10 mouse cellular contexts compared by ENCODE assay signal in the genomic region with DNA sequence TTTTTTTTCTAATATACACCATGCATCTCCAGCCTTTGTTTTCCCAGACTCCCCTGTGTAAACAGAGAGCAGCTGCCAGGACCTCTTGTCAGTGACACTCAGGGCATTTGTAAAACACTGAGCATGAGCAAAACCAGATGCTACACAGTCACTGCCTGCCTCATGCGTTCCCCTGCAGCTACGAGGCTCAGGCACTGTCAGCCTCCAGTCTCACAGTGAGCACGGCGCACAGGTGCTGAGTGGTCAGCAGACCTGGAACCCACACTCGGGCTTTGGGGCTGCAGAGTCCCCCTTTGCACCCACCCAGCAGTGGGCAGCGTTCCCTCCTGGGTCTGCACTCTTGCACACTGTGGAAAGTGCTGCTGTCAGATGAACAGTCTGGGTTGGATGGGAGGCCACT. TPM values are rescaled to one million over a fixed set of nuclear protein-coding genes. Genes with fewer than 3 reads are reported as not detected.
DNase-seq lines count a peak whose midpoint lies in the region; ATAC-seq lines count a peak whose summit lies in the region.
"Had no signal": no experiment of that assay in that cellular context is flagged by ENCODE, and none has a peak within 500 bp of the region (broad histone marks: within the 10 kb centered on the region; RNA-seq: fewer than 3 reads in every experiment).

No protein-coding gene starts in this region.

- ATAC-seq in hindbrain, embryonic 14.5 days (ENCODE audit: low FRiP score), result no peak
- ATAC-seq in liver, embryonic 13.5 days (ENCODE audit: low read depth), result no peak

- no peak overlapping the region for H3K9ac ChIP-seq in hindbrain, embryonic 14.5 days
- peak overlapping the region; percentile 75 for H3K9ac ChIP-seq in liver, embryonic 13.5 days
- H3K9ac ChIP-seq: forebrain, embryonic 12.5 days; neural tube, embryonic 12.5 days had no signal

- no peaks in the 10 kb centered on the region for H3K4me1 ChIP-seq in hindbrain, embryonic 14.5 days (replicated peaks; ENCODE audit: control insufficient read depth, insufficient read depth, low read length)
- peaks cover 70% of the 10 kb centered on the region for H3K4me1 ChIP-seq in liver, embryonic 13.5 days (replicated peaks)

- peaks cover 49% of the 10 kb centered on the region for H3K36me3 ChIP-seq in hindbrain, embryonic 14.5 days (replicated peaks; ENCODE audit: control insufficient read depth, insufficient read depth)
- peaks cover 65% of the 10 kb centered on the region for H3K36me3 ChIP-seq in liver, embryonic 13.5 days

- H3K4me3 ChIP-seq in hindbrain, embryonic 14.5 days (replicated peaks; ENCODE audit: low read length), result no peak overlapping the region
- peak overlapping the region; percentile 50 for H3K4me3 ChIP-seq in liver, embryonic 13.5 days (replicated peaks)
- H3K4me3 ChIP-seq: forebrain, embryonic 12.5 days; neural tube, embryonic 12.5 days had no signal

- H3K4me2 ChIP-seq in hindbrain, embryonic 14.5 days (replicated peaks), result no peak overlapping the region
- H3K4me2 ChIP-seq in liver, embryonic 13.5 days, result peak overlapping the region; percentile 67
- H3K4me2 ChIP-seq: forebrain, embryonic 12.5 days; neural tube, embryonic 12.5 days had no signal

- no peaks in the 10 kb centered on the region for H3K9me3 ChIP-seq in hindbrain, embryonic 14.5 days (ENCODE audit: control insufficient read depth, low read length)
- H3K9me3 ChIP-seq in liver, embryonic 13.5 days (replicated peaks), result no peaks in the 10 kb centered on the region
- H3K9me3 ChIP-seq: forebrain, embryonic 12.5 days; neural tube, embryonic 12.5 days had no signal

- no peaks in the 10 kb centered on the region for H3K27me3 ChIP-seq in hindbrain, embryonic 14.5 days (ENCODE audit: control insufficient read depth, insufficient read depth, low read length)
- H3K27me3 ChIP-seq in liver, embryonic 13.5 days, result no peaks in the 10 kb centered on the region
- H3K27me3 ChIP-seq: forebrain, embryonic 12.5 days; neural tube, embryonic 12.5 days had no signal

- H3K27ac ChIP-seq in hindbrain, embryonic 14.5 days, result 0 out of 2 replicates have a peak overlapping the region, but pooled peaks have one; percentile 32
- H3K27ac ChIP-seq in liver, embryonic 13.5 days, result peak overlapping the region; percentile 100
- H3K27ac ChIP-seq: forebrain, embryonic 12.5 days; neural tube, embryonic 12.5 days had no signal

- WGBS in hindbrain, embryonic 14.5 days, result 56% methylated on average over 6 of the region's 6 CpGs
- WGBS in liver, embryonic 13.5 days (ENCODE audit: insufficient replicate concordance), result 76% methylated on average over 6 of the region's 6 CpGs

- DNase-seq in NIH3T3 (ENCODE audit: low read depth), result peak; percentile 4
- peak; percentile 17 for DNase-seq in embryo, embryonic 9.5 days (ENCODE audit: extremely low spot score)
- DNase-seq in hindbrain, embryonic 14.5 days (ENCODE audit: low spot score), result no peak
- DNase-seq in liver, embryonic 13.5 days, result no peak
- no peak for DNase-seq in adrenal gland, adult 18-20 months (ENCODE audit: low spot score in 2 of 2)
- DNase-seq in thymus, postnatal 36 days, result no peak
- DNase-seq in right cerebral cortex, postnatal 4 days, result no peak
- DNase-seq in adrenal gland, postnatal 14 days, result no peak

RNA-seq across cellular contexts. Expression of gene Gan, which starts 41.7 kb away (rescaled TPM):
- polyA plus RNA-seq in hindbrain, embryonic 14.5 days (2014; fragmentation: Nextera tagmentation; extraction: Ambion mirVana), result 4.4 and 4.7 TPM in 2 replicates
- 1.1 and 1.3 TPM in 2 replicates for polyA plus RNA-seq in liver, embryonic 13.5 days (2015; fragmentation: Nextera tagmentation; extraction: Ambion mirVana)
- total RNA-seq in adrenal gland, adult 18-20 months (2021), result 10 to 100 TPM in 1 of 2 experiments, 1 to 10 TPM in 1; 7.4 to 13.2 TPM
- total RNA-seq in adrenal gland, postnatal 14 days (2021), result 9.1 and 10.7 TPM in 2 replicates

RNA-seq across cellular contexts. Expression of gene Cmip, which starts 57.2 kb away (rescaled TPM):
- polyA plus RNA-seq in hindbrain, embryonic 14.5 days (2014; fragmentation: Nextera tagmentation; extraction: Ambion mirVana), result 131 and 143 TPM in 2 replicates
- polyA plus RNA-seq in liver, embryonic 13.5 days (2015; fragmentation: Nextera tagmentation; extraction: Ambion mirVana), result 5.8 and 6.7 TPM in 2 replicates
- total RNA-seq in adrenal gland, adult 18-20 months (2021), result 100 to 1,000 TPM; 115 to 162 TPM
- 94.6 and 96.2 TPM in 2 replicates for total RNA-seq in adrenal gland, postnatal 14 days (2021)

Comparison
In these comparisons a context has a peak if more than half of its experiments do, and no peak if none do; other contexts are left out.
1. DNase-seq: peak in NIH3T3 (single experiment) and embryo, embryonic 9.5 days (single experiment); none in hindbrain, embryonic 14.5 days (single experiment), liver, embryonic 13.5 days (single experiment), adrenal gland, adult 18-20 months (0 of 2), thymus, postnatal 36 days (0 of 2), right cerebral cortex, postnatal 4 days (single experiment) and adrenal gland, postnatal 14 days (single experiment).